Mouse (Mus musculus): ENCODE results near the gene Gm9970.

DNA sequence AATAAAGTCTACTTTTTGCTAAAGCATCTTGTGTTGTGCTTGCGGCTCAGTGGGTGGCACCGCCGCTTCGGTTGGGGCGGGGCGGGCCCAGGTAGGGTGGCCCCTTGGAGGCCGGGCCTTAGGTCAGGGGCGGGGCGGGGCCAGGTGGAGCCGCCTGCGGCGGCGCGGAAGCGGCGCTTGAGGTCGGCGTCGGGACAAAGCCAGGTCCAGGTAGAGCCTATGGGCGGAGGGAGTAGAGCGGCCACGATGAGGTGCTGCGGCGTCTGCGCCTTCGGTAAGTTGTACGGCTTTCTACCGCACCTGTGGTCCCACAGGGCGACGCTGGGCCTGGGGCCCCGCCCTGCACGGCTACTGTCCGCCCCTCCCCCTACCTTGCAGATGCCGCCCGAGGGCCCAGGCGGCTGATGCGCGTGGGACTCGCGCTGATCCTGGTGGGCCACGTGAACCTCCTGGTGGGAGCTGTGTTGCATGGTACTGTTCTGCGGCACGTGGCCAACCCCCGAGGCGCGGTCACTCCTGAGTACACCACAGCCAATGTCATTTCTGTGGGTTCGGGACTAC, 10.6 kb upstream of the Gm9970 start, which contains the start of gene Krtcap3:
- TF ChIP-seq POLR2A (IDR thresholded peaks at IDR 0.05; ENCODE audit: borderline replicate concordance, extremely low read depth, insufficient read depth, insufficient read length, poor library complexity, severe bottlenecking) = no peak
- TF ChIP-seq CTCF (IDR thresholded peaks at IDR 0.05; ENCODE audit: borderline replicate concordance, extremely low read depth, insufficient read depth, insufficient read length) = no peak

Measured in brain, embryonic 14.5 days (tissue).